Mouse (Mus musculus) MEL (cell line): ENCODE measurements around the gene Naglu. TPM values are rescaled to one million over a fixed set of nuclear protein-coding genes. Genes with fewer than 3 reads are reported as not detected.

Experiments used
- DNase-seq: peaks from one replicate; pipeline ENCODE4 v3.0.0; 2011; ENCODE audit warnings: low read depth, low spot score
- H3K27ac ChIP-seq: 2 replicates; pipeline ENCODE4 v1.5.1; 2012; ENCODE audit warnings: low read depth, mild to moderate bottlenecking, control low read depth, low read length, moderate library complexity; ENCODE audit not compliant: control insufficient read depth
- H3K27me3 ChIP-seq, 2 experiments: fragments of 150-350 bp in 1 of 2; sonication (generic) in 1 of 2; 2 replicates each; pipeline ENCODE4 v1.6.1; 2012; ENCODE audit warnings: low read length in 2 of 2, mild to moderate bottlenecking in 2 of 2, improper control_type of control experiment in 1 of 2, moderate library complexity in 1 of 2; ENCODE audit not compliant: insufficient read depth in 2 of 2, control insufficient read depth in 1 of 2
- H3K36me3 ChIP-seq, 2 experiments: 2 replicates each; pipeline ENCODE4 v1.6.1; 2012 to 2014; ENCODE audit warnings: low read length in 2 of 2, improper control_type of control experiment in 1 of 2, inconsistent platforms in 1 of 2, mild to moderate bottlenecking in 1 of 2; ENCODE audit not compliant: insufficient read depth in 2 of 2, control insufficient read depth in 1 of 2
- H3K4me1 ChIP-seq, 2 experiments: fragments of 150-350 bp in 1 of 2; sonication (generic) in 1 of 2; 2 replicates each; pipeline ENCODE4 v1.6.1; 2012; ENCODE audit warnings: low read length in 2 of 2, improper control_type of control experiment in 1 of 2, mild to moderate bottlenecking in 1 of 2; ENCODE audit not compliant: insufficient read depth in 2 of 2, control insufficient read depth in 1 of 2
- H3K4me3 ChIP-seq, 2 experiments: fragments of 150-350 bp in 1 of 2; sonication (generic) in 1 of 2; 2 replicates each; pipeline ENCODE4 v1.5.1; 2012; ENCODE audit warnings: low read depth in 2 of 2, low read length in 2 of 2, mild to moderate bottlenecking in 2 of 2, moderate library complexity in 2 of 2, control low read depth in 1 of 2, improper control_type of control experiment in 1 of 2; ENCODE audit not compliant: control insufficient read depth in 1 of 2, insufficient read depth in 1 of 2
- H3K79me2 ChIP-seq: 2 replicates; pipeline ENCODE4 v1.6.1; 2012; ENCODE audit warnings: mild to moderate bottlenecking, low read length, moderate library complexity; ENCODE audit not compliant: control insufficient read depth, poor library complexity, insufficient read depth
- H3K9ac ChIP-seq: 2 replicates; pipeline ENCODE4 v1.6.1; 2012; ENCODE audit warnings: low read depth, mild to moderate bottlenecking, control low read depth, low read length, moderate library complexity; ENCODE audit not compliant: control insufficient read depth, poor library complexity, severe bottlenecking
- H3K9me3 ChIP-seq: fragments of 150-350 bp; sonication (generic); replicated peaks from 2 replicates; pipeline ENCODE4 v1.6.1; 2012; ENCODE audit warnings: mild to moderate bottlenecking, low read length, improper control_type of control experiment, moderate library complexity; ENCODE audit not compliant: insufficient read depth
- BHLHE40 ChIP-seq: IDR thresholded peaks from 2 replicates; pipeline ENCODE4 v1.6.1; 2012; ENCODE audit warnings: low read depth, mild to moderate bottlenecking, inconsistent platforms, low read length, improper control_type of control experiment, borderline replicate concordance
- CTCF ChIP-seq, 3 experiments: IDR thresholded peaks in 2 of 3; conservative IDR thresholded peaks in 1 of 3; 2 replicates each; pipeline ENCODE4 v1.5.1; 2011 to 2012; ENCODE audit warnings: low read length in 3 of 3, low read depth in 2 of 3, mild to moderate bottlenecking in 2 of 3, improper control_type of control experiment in 1 of 3, inconsistent platforms in 1 of 3, mixed read lengths in 1 of 3, moderate library complexity in 1 of 3; ENCODE audit not compliant: control insufficient read depth in 1 of 3, insufficient read depth in 1 of 3, poor library complexity in 1 of 3, severe bottlenecking in 1 of 3
- E2F4 ChIP-seq: IDR thresholded peaks from 2 replicates; pipeline ENCODE4 v1.6.1; 2011; ENCODE audit warnings: low read depth, low read length, improper control_type of control experiment, borderline replicate concordance
- EP300 ChIP-seq, 2 experiments: IDR thresholded peaks; 2 replicates each; pipeline ENCODE4 v1.6.1; 2011; ENCODE audit warnings: improper control_type of control experiment in 2 of 2, low read length in 2 of 2, low read depth in 1 of 2, mild to moderate bottlenecking in 1 of 2
- ETS1 ChIP-seq: IDR thresholded peaks from 2 replicates; pipeline ENCODE4 v1.6.1; 2012; ENCODE audit warnings: low read depth, mild to moderate bottlenecking, inconsistent platforms, low read length, improper control_type of control experiment, moderate library complexity
- HCFC1 ChIP-seq: IDR thresholded peaks from 2 replicates; pipeline ENCODE4 v1.6.1; 2012; ENCODE audit warnings: low read depth, mild to moderate bottlenecking, inconsistent platforms, low read length, improper control_type of control experiment, moderate library complexity
- MAZ ChIP-seq: IDR thresholded peaks from 2 replicates; pipeline ENCODE4 v1.6.1; 2012; ENCODE audit warnings: low read depth, mild to moderate bottlenecking, inconsistent platforms, low read length, improper control_type of control experiment
- MXI1 ChIP-seq: IDR thresholded peaks from 2 replicates; pipeline ENCODE4 v1.6.1; 2011; ENCODE audit warnings: mild to moderate bottlenecking, low read depth, low read length, improper control_type of control experiment
- NRF1 ChIP-seq: IDR thresholded peaks from 2 replicates; pipeline ENCODE4 v1.6.1; 2014; ENCODE audit warnings: low read depth, mild to moderate bottlenecking, inconsistent platforms, low read length, improper control_type of control experiment, moderate library complexity; ENCODE audit not compliant: poor library complexity, insufficient read depth, severe bottlenecking
- POLR2A ChIP-seq, 2 experiments: IDR thresholded peaks; 2 replicates each; pipeline ENCODE4 v1.6.1; 2011 to 2012; ENCODE audit warnings: low read length in 2 of 2, mild to moderate bottlenecking in 2 of 2, control low read depth in 1 of 2, improper control_type of control experiment in 1 of 2, low read depth in 1 of 2, moderate library complexity in 1 of 2; ENCODE audit not compliant: control insufficient read depth in 1 of 2, insufficient read depth in 1 of 2, poor library complexity in 1 of 2
- POLR2AphosphoS2 ChIP-seq: IDR thresholded peaks from 2 replicates; pipeline ENCODE4 v1.6.1; 2011; ENCODE audit warnings: low read length, improper control_type of control experiment
- RAD21 ChIP-seq: IDR thresholded peaks from 2 replicates; pipeline ENCODE4 v1.6.1; 2011; ENCODE audit warnings: mild to moderate bottlenecking, low read depth, low read length, improper control_type of control experiment
- RCOR1 ChIP-seq: IDR thresholded peaks from 2 replicates; pipeline ENCODE4 v1.6.1; 2012; ENCODE audit warnings: low read depth, mild to moderate bottlenecking, inconsistent platforms, low read length, improper control_type of control experiment
- SIN3A ChIP-seq: IDR thresholded peaks from 2 replicates; pipeline ENCODE4 v1.6.1; 2012; ENCODE audit warnings: low read length, improper control_type of control experiment, inconsistent platforms
- SMC3 ChIP-seq: IDR thresholded peaks from 2 replicates; pipeline ENCODE4 v1.6.1; 2011; ENCODE audit warnings: low read depth, low read length, improper control_type of control experiment
- TAL1 ChIP-seq: IDR thresholded peaks from 2 replicates; pipeline ENCODE4 v1.6.1; 2012; ENCODE audit warnings: mild to moderate bottlenecking, inconsistent platforms, low read length, moderate library complexity, mixed read lengths
- TCF12 ChIP-seq: IDR thresholded peaks from 2 replicates; pipeline ENCODE4 v1.6.1; 2014; ENCODE audit warnings: low read depth, mild to moderate bottlenecking, inconsistent platforms, low read length, improper control_type of control experiment, moderate library complexity
- UBTF ChIP-seq: IDR thresholded peaks from 2 replicates; pipeline ENCODE4 v1.6.1; 2012; ENCODE audit warnings: low read depth, mild to moderate bottlenecking, inconsistent platforms, low read length, improper control_type of control experiment, moderate library complexity, borderline replicate concordance; ENCODE audit not compliant: insufficient read depth
- ZC3H11A ChIP-seq: IDR thresholded peaks from 2 replicates; pipeline ENCODE4 v1.6.1; 2012; ENCODE audit warnings: low read depth, mild to moderate bottlenecking, inconsistent platforms, low read length, improper control_type of control experiment
- ZNF384 ChIP-seq: IDR thresholded peaks from 2 replicates; pipeline ENCODE4 v1.6.1; 2012; ENCODE audit warnings: low read depth, mild to moderate bottlenecking, inconsistent platforms, low read length, improper control_type of control experiment
- polyA plus RNA-seq, 2 experiments: library from polyadenylated mRNA; stranded (reverse) in 1 of 2; unstranded in 1 of 2; fragments of >175 nt in 1 of 2; fragments of >200 nt in 1 of 2; gene quantifications; 2 replicates each; pipeline versions ENCODE4 v1.2.1 to v1.2.4; 2012; ENCODE audit warnings: low replicate concordance in 2 of 2, low read depth in 1 of 2; ENCODE audit not compliant: insufficient read length in 2 of 2, insufficient read depth in 1 of 2, missing spikeins in 1 of 2
- total RNA-seq: library from RNA; depleted of rRNA; stranded (reverse); fragments of 300-350 nt; gene quantifications from 2 replicates; pipeline ENCODE4 v1.2.3, GENCODE M21; 2012

Naglu gene
- total and polyA plus RNA-seq, 3 experiments, result 1.5 to 3.1 TPM; not detected in 1

DNA sequence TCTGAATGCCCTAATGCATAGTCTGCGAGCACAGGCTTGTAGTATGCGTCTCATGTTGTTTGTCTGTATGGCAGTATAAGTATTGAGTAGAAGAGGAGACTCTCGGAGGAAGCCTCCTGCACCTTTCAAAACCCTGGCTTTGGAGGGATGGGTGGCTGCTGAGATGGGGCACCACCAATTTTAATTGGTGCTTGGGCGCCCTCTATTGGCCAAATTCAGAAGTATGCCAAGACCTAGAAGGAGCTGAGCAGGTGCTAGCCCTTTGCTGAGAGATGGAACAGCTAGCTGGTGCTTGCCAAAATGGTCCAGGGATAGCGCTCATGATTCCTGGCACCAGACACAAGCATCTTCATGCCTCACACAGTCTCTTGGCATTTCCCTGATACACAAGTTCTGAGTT lies 12.0 kb upstream of the Naglu start:
- no peaks in the 10 kb centered on the region for H3K27me3 ChIP-seq
- H3K79me2 ChIP-seq, result no peaks in the 10 kb centered on the region
- no peaks in the 10 kb centered on the region for H3K9me3 ChIP-seq
- peak; percentile 85 for DNase-seq
- H3K9ac ChIP-seq, result no peak overlapping the region
- H3K27ac ChIP-seq, result no peak overlapping the region
- no peak overlapping the region for H3K4me3 ChIP-seq
- no peaks in the 10 kb centered on the region; a peak in 1 of 4 replicates for H3K36me3 ChIP-seq
- H3K4me1 ChIP-seq, result peaks cover 0 to 3% of the 10 kb centered on the region in 2 experiments; a peak in 2 of 4 replicates
- TF ChIP-seq RAD21 (peak; percentile 95), ETS1 (no peak), ZC3H11A (peak; percentile 83), SMC3 (peak; percentile 89), UBTF (no peak), CTCF (IDR thresholded peaks at IDR 0.05 in 2 of 3, conservative IDR thresholded peaks at IDR 0.05 in 1 of 3; ENCODE audit: control insufficient read depth in 1 of 3, insufficient read depth in 1 of 3, low read depth in 2 of 3, low read length in 3 of 3, poor library complexity in 1 of 3, severe bottlenecking in 1 of 3) (peak; percentile 75 to 97 (median 86))

DNA sequence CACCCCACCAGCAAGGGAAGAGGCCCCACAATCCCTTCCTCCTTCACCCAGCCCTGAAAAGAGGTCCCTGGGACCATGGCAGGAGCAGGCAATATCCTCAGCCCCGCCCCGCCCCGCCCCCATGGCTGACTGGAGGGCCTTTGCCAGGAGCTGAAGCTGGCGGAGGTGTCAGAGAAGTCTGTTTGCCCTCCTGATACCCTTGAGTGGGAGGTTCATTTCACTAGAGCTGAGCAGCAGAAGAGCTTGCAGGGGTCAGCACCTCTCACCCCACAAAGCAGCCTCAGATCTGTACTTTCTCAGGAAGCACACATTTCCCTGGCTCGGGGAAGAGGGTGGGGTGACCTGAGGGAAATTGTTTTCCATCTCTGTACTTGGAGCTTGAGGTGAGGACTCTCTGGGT lies 11.1 kb upstream of the Naglu start:
- Histone ChIP-seq H3K79me2 (no peaks in the 10 kb centered on the region), H3K4me1 (peaks cover 6 to 11% of the 10 kb centered on the region in 2 experiments), H3K27ac (no peak overlapping the region), H3K9me3 (no peaks in the 10 kb centered on the region), H3K4me3 (no peak overlapping the region), H3K27me3 (no peaks in the 10 kb centered on the region), H3K36me3 (peaks cover 0 to 7% of the 10 kb centered on the region in 2 experiments; a peak in 2 of 4 replicates), H3K9ac (no peak overlapping the region)
- no peak for DNase-seq
- no peak for TF ChIP-seq POLR2A (IDR thresholded peaks at IDR 0.05; ENCODE audit: control insufficient read depth in 1 of 2, insufficient read depth in 1 of 2, low read depth in 1 of 2, low read length in 2 of 2, poor library complexity in 1 of 2)
- TF ChIP-seq POLR2AphosphoS2, result no peak
- no peak for TF ChIP-seq HCFC1
- TF ChIP-seq MAZ, result no peak
- no peak for TF ChIP-seq RCOR1
- TF ChIP-seq E2F4, result no peak
- TF ChIP-seq CTCF (IDR thresholded peaks at IDR 0.05 in 2 of 3, conservative IDR thresholded peaks at IDR 0.05 in 1 of 3; ENCODE audit: control insufficient read depth in 1 of 3, insufficient read depth in 1 of 3, low read depth in 2 of 3, low read length in 3 of 3, poor library complexity in 1 of 3, severe bottlenecking in 1 of 3), result no peak
- TF ChIP-seq TCF12, result no peak
- no peak for TF ChIP-seq BHLHE40
- no peak for TF ChIP-seq ZNF384
- no peak for TF ChIP-seq SIN3A
- TF ChIP-seq EP300 (IDR thresholded peaks at IDR 0.05; ENCODE audit: low read depth in 1 of 2, low read length in 2 of 2), result no peak
- no peak for TF ChIP-seq ZC3H11A
- no peak for TF ChIP-seq NRF1
- no peak for TF ChIP-seq SMC3
- no peak for TF ChIP-seq TAL1
- no peak for TF ChIP-seq MXI1
